Mouse (Mus musculus): ENCODE results near the gene Atp6v0e2. TPM values are rescaled to one million over a fixed set of nuclear protein-coding genes. Genes with fewer than 3 reads are reported as not detected.
A peak's percentile ranks its signal among the peaks of the same experiment; 100 is the strongest.

Atp6v0e2 gene
- total and polyA plus RNA-seq, 3 experiments, result not detected

DNA sequence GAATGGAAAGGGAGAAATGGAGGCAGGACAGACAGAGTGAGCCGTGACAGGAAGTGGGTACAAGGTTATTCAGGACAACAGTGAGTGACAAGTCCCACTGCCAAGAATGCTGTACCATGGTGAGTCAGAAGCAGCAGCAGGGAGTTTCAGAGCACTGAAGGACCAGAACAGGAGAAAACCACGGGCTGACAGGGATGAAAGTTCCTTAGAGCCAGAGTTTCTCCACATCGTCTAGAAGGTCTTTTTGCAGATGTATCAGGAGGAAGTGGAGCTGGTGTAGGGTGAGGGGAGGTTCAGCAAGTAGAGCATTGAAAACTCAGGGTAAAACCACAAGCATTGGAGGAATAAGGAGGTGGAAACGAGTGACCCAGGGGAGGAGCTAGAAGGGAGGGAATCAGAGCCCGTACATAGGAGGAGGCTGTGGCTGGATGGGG is 41.8 kb downstream of the Atp6v0e2 start:
- DNase-seq (ENCODE audit: extremely low read depth), result peak; percentile 42
- Histone ChIP-seq H3K9ac (ENCODE audit: insufficient read depth, low read depth) (no peak overlapping the region), H3K9me3 (replicated peaks; ENCODE audit: low read length) (no peaks in the 10 kb centered on the region), H3K4me1 (ENCODE audit: control insufficient read depth in 1 of 2, insufficient read depth in 2 of 2) (peaks cover 3 to 29% of the 10 kb centered on the region in 2 experiments), H3K79me2 (replicated peaks; ENCODE audit: control insufficient read depth, extremely low read depth, insufficient read depth, poor library complexity, severe bottlenecking) (no peaks in the 10 kb centered on the region), H3K4me2 (ENCODE audit: insufficient read depth, low read depth, poor library complexity, severe bottlenecking) (peak overlapping the region; percentile 52), H3K27me3 (replicated peaks) (no peaks in the 10 kb centered on the region), H3K36me3 (replicated peaks in 1 of 2; ENCODE audit: control insufficient read depth in 1 of 2, insufficient read depth in 1 of 2, low read length in 1 of 2) (no peaks in the 10 kb centered on the region), H3K27ac (ENCODE audit: insufficient read depth, low read depth) (no peak overlapping the region), H3K4me3 (replicated peaks in 1 of 3; ENCODE audit: low read depth in 2 of 3, low read length in 2 of 3, poor library complexity in 1 of 3) (peak overlapping the region in 2 of 3 experiments; percentile 11 to 29)
- dilution Hi-C loops (cut with MboI; ENCODE audit: extremely low pct_ligation_motif_present, extremely low pct_unique_long_range_greater_than_20kb, low sequenced_read_pairs) (no loop called here), in situ Hi-C loops (cut with MboI; ENCODE audit: low pct_ligation_motif_present, low pct_unique_long_range_greater_than_20kb, low sequenced_read_pairs) (no loop called here)
- TF ChIP-seq MYC (IDR thresholded peaks at IDR 0.05; ENCODE audit: low read depth, low read length) (0 out of 2 replicates have a peak, but pooled peaks have one; percentile 20), IRF4 (IDR thresholded peaks at IDR 0.05; ENCODE audit: low read depth, low read length) (peak; percentile 75), MAFK (IDR thresholded peaks at IDR 0.05; ENCODE audit: insufficient replicate concordance, low read length) (no peak), SIN3A (IDR thresholded peaks at IDR 0.05; ENCODE audit: low read length) (peak; percentile 58; the same call in 1 of the 2 replicates), ELF1 (IDR thresholded peaks at IDR 0.05; ENCODE audit: low read depth, low read length) (peak; percentile 49; the same call in 1 of the 2 replicates), BHLHE40 (IDR thresholded peaks at IDR 0.05; ENCODE audit: low read depth, low read length) (peak; percentile 54), CHD2 (IDR thresholded peaks at IDR 0.05; ENCODE audit: low read length) (0 out of 2 replicates have a peak, but pooled peaks have one; percentile 33), KAT2A (IDR thresholded peaks at IDR 0.05; ENCODE audit: insufficient replicate concordance, low read length) (0 out of 2 replicates have a peak, but pooled peaks have one; percentile 8), MAZ (IDR thresholded peaks at IDR 0.05; ENCODE audit: low read depth, low read length) (0 out of 2 replicates have a peak, but pooled peaks have one; percentile 36), EP300 (IDR thresholded peaks at IDR 0.05; ENCODE audit: low read length) (peak; percentile 58), ETS1 (conservative IDR thresholded peaks at IDR 0.05; ENCODE audit: low read depth, low read length) (no peak), MEF2A (IDR thresholded peaks at IDR 0.05; ENCODE audit: borderline replicate concordance, low read depth, low read length) (peak; percentile 38; the same call in 1 of the 2 replicates), USF2 (conservative IDR thresholded peaks at IDR 0.05; ENCODE audit: low read depth, low read length) (no peak)

DNA sequence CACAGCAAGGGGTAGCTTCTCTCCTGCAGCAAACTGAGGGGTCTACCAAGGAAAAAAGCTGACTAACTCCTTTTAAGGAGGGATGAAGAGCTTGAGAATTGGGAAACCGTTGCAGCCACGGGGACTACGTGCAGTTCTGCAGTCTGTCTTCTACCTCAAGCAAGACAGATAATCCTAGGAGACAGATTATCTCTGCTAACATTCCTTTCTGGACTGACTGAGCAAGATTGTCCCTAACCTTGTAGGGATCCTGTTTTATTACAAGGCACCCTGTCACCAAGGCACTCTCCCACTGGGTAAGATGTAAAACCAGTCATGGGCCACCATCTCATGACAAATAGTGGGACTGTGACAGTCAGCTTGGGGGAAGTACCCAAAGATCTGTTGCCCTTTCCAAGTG is 43.8 kb downstream of the Atp6v0e2 start:
- H3K79me2 ChIP-seq (replicated peaks; ENCODE audit: control insufficient read depth, extremely low read depth, insufficient read depth, poor library complexity, severe bottlenecking), result no peaks in the 10 kb centered on the region
- no peak for TF ChIP-seq JUN (IDR thresholded peaks at IDR 0.05; ENCODE audit: insufficient read depth, low read depth, low read length)
- TF ChIP-seq POLR2AphosphoS2 (IDR thresholded peaks at IDR 0.05; ENCODE audit: low read depth, low read length), result no peak
- no peak for TF ChIP-seq USF2 (conservative IDR thresholded peaks at IDR 0.05; ENCODE audit: low read depth, low read length)
- TF ChIP-seq BHLHE40 (IDR thresholded peaks at IDR 0.05; ENCODE audit: low read depth, low read length), result no peak
- TF ChIP-seq E2F4 (IDR thresholded peaks at IDR 0.05; ENCODE audit: insufficient replicate concordance, low read depth, low read length), result no peak
- TF ChIP-seq ZNF384 (IDR thresholded peaks at IDR 0.05; ENCODE audit: low read depth, low read length), result no peak
- no peak for TF ChIP-seq CTCF (conservative IDR thresholded peaks at IDR 0.05 in 1 of 2, IDR thresholded peaks at IDR 0.05 in 1 of 2; ENCODE audit: low read depth in 2 of 2, low read length in 2 of 2)
- no peak for TF ChIP-seq ELF1 (IDR thresholded peaks at IDR 0.05; ENCODE audit: low read depth, low read length)
- no peak for TF ChIP-seq UBTF (IDR thresholded peaks at IDR 0.05; ENCODE audit: low read depth, low read length)
- TF ChIP-seq MAFK (IDR thresholded peaks at IDR 0.05; ENCODE audit: insufficient replicate concordance, low read length), result no peak
- no peak for TF ChIP-seq RCOR1 (conservative IDR thresholded peaks at IDR 0.05; ENCODE audit: low read depth, low read length)
- TF ChIP-seq GABPA (IDR thresholded peaks at IDR 0.05; ENCODE audit: insufficient replicate concordance, low read depth, low read length), result no peak
- TF ChIP-seq ZMIZ1 (IDR thresholded peaks at IDR 0.05; ENCODE audit: low read depth, low read length), result no peak
- TF ChIP-seq CHD2 (IDR thresholded peaks at IDR 0.05; ENCODE audit: low read length), result no peak
- TF ChIP-seq MAX (IDR thresholded peaks at IDR 0.05; ENCODE audit: low read length), result no peak
- no peak for TF ChIP-seq MEF2A (IDR thresholded peaks at IDR 0.05; ENCODE audit: borderline replicate concordance, low read depth, low read length)
- TF ChIP-seq NELFE (IDR thresholded peaks at IDR 0.05; ENCODE audit: low read depth, low read length), result no peak
- no peak for TF ChIP-seq PAX5 (IDR thresholded peaks at IDR 0.05; ENCODE audit: low read length)
- no peak for TF ChIP-seq NRF1 (IDR thresholded peaks at IDR 0.05; ENCODE audit: low read depth, low read length)
- H3K27me3 ChIP-seq (replicated peaks), result no peaks in the 10 kb centered on the region
- no peak overlapping the region for H3K4me2 ChIP-seq (ENCODE audit: insufficient read depth, low read depth, poor library complexity, severe bottlenecking)
- in situ Hi-C loops (cut with MboI; ENCODE audit: low pct_ligation_motif_present, low pct_unique_long_range_greater_than_20kb, low sequenced_read_pairs) (no loop called here), dilution Hi-C loops (cut with MboI; ENCODE audit: extremely low pct_ligation_motif_present, extremely low pct_unique_long_range_greater_than_20kb, low sequenced_read_pairs) (no loop called here)
- no peak overlapping the region for H3K27ac ChIP-seq (ENCODE audit: insufficient read depth, low read depth)
- H3K4me3 ChIP-seq (replicated peaks in 1 of 3; ENCODE audit: low read depth in 2 of 3, low read length in 2 of 3, poor library complexity in 1 of 3), result no peak overlapping the region
- peaks cover 3 to 29% of the 10 kb centered on the region in 2 experiments for H3K4me1 ChIP-seq (ENCODE audit: control insufficient read depth in 1 of 2, insufficient read depth in 2 of 2)
- H3K9me3 ChIP-seq (replicated peaks; ENCODE audit: low read length), result peaks cover 2% of the 10 kb centered on the region
- no peaks in the 10 kb centered on the region for H3K36me3 ChIP-seq (replicated peaks in 1 of 2; ENCODE audit: control insufficient read depth in 1 of 2, insufficient read depth in 1 of 2, low read length in 1 of 2)
- no peak overlapping the region for H3K9ac ChIP-seq (ENCODE audit: insufficient read depth, low read depth)
- DNase-seq (ENCODE audit: extremely low read depth), result no peak

All from CH12.LX (cell line).